Mouse (Mus musculus) mouse embryonic stem cell (cell line): ENCODE measurements around the gene Scarf1.
"Not testable (repeated sequence)": the region's sequence is repeated elsewhere in the genome, so short reads cannot be mapped to it uniquely, and the experiment has no call there.

ENCODE experiments used
- in situ Hi-C, 2 experiments: fragments of 300-500 bp; cut with MboI; formaldehyde crosslinking; loops; 1 replicate in 1 of 2; 3 replicates in 1 of 2; pipeline ENCODE4 v1.14.3; 2019 to 2020; ENCODE audit warnings: low sequenced_read_pairs in 2 of 2, low pct_unique_long_range_greater_than_20kb in 1 of 2, mixed read lengths in 1 of 2; ENCODE audit not compliant: unreplicated experiment in 1 of 2

Gene Scarf1

DNA sequence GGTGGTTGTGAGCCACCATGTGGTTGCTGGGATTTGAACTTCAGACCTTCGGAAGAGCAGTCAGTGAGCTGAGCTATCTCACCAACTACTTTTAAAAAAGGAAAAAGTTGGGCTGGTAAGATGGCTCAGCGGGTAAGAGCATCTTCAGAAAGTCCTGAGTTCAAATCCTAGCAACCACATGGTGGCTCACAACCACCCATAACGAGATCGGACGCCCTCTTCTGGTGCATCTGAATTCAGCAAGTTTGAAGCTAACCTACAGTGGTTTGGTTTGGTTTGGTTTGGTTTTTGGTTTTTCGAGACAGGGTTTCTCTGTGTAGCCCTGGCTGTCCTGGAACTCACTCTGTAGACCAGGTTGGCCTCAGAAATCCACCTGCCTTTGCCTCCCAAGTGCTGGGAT is 42.7 kb downstream of the Scarf1 start:
- in situ Hi-C loops = not testable (repeated sequence)

GRCm38 (mm10) chr11:75557142-75557541 is 43.8 kb downstream of the Scarf1 start:
- in situ Hi-C loops = no loop called here

- in situ Hi-C loops = no loop called here
Measured at GRCm38 (mm10) chr11:75558101-75558500, 44.8 kb downstream of the Scarf1 start.

DNA sequence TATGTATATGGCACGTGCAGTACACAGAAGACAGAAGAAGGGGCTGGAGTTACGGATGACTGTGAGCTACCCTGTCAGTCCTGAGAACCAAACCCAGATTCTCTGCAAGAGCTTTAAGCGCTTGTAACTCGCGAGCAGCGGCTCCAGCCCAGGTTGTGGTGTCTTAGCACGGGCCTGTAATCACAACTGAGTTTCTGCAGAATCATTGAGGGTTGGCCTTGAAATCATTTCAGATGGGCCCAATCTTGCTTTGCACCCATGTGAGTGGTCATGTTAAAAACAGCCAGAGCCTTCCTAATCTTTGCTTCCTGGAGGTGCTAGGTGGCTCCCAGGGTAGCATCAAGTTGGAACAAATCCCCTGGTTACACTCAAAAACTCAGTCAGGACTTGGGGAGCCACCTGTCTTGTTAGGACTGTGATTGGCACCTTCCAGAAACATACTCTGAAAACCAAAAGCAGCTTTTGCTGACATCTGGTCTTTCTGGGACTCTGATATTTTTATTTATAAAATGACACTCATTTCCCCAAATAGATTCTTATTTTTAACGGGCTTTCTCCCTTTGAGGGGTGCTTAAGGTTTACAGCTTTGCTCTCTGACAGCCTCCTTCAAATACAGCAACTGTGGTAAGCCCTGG is 46.6 kb downstream of the Scarf1 start:
- in situ Hi-C loops = no loop called here

DNA sequence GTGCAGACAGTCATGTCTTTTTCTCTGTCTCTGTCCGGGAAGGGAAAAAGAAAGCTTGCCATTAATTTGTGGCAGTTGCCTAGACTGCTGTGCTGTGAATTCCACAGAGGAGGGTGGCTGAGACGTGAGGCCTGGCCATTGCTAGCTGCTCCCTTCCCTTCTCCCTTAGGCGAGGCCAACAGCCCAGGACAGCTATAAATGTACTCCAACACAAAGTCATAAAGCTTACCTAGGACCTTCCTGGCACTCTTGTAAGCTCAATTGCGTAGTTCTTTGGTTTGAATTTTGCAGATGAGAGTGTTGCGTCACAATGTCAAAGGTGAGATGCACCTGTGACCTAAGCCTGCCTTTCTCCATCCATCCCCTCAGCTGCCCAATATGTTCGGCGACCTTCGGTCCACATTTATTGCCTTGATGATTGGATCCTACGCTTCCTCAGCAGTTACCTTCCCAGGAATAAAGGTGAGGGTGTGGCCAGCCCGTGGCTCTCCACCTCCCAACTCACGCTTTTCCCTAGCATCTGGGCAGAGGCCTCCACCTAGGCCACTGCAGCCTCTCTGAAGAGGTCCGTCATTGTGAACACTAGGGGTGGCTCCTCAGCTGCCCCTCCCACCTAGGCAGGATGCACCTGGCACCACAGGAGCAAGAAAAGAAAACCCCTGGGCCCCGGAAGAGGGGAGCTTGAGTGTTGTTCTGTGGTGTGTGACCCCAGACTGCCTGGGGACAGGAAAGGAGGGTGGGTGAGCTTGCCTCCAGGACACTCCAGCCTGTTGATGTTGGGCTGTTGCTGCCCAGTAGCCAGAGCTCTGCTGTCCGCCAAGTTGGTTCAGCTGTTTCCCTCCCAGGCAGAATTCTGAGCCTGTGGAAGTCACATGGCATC is 47.4 kb downstream of the Scarf1 start:
- in situ Hi-C loops = no loop called here

DNA sequence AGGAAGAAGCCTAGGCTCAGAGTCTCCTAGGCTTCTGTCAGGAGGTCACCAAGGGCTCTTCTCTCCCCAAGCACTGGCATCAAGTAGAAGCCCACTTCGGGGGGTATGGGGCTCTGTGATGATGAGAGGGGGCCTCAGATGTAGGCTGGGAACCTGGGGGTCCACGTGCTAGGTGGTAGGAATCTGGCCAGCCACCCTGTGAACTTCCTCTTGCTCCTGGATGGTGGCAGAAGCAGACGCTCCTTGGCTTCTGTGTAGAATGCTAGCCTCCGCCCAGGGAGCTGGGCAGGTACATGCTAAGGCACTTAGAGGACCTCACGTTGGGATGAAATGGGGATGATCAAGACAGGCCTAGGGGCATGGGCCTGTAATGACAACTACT is 48.1 kb downstream of the Scarf1 start:
- in situ Hi-C loops = no loop called here

DNA sequence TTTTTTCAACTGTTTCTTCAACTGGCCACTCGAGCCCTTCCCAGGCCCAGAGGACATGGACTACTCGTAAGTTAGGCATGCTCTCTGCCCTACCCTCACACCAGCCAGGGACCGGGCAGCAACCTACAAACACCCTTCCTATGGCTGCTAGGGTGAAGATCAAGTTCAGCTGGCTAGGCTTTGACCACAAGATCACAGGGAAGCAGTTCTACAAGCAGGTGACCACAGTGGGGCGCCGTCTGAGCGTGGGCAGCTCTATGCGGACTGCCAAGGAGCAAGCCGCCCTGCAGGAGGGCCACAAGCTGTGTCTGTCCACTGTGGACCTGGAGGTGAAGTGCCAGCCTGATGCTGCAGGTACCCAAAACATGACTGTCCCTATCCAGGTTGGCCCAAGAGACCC is 49.5 kb downstream of the Scarf1 start:
- in situ Hi-C loops = no loop called here

- in situ Hi-C loops = no loop called here
Measured at GRCm38 (mm10) chr11:75563851-75564548, 50.7 kb downstream of the Scarf1 start.

DNA sequence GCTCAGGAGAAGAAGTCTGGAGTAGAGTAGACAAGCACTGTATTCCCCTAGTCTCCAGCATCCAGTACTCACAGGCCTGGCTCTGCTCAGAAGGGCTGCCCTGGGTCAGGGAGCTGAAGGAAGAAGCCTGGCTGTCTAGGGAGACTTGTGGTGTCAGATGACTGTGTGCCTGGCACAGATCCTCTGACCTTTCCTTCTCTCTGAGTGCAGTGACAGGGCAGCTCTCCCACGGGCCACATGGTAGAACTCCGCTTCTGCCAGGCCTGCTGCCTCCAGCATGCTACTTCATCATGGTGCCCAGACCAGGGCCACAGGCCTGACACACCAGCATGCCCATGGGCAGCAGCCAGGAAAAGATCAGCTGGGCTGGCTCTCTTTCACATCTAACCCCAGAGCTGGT is 52.5 kb downstream of the Scarf1 start:
- in situ Hi-C loops = no loop called here

GRCm38 (mm10) chr11:75566276-75567196 is 53.2 kb downstream of the Scarf1 start:
- in situ Hi-C loops = no loop called here

DNA sequence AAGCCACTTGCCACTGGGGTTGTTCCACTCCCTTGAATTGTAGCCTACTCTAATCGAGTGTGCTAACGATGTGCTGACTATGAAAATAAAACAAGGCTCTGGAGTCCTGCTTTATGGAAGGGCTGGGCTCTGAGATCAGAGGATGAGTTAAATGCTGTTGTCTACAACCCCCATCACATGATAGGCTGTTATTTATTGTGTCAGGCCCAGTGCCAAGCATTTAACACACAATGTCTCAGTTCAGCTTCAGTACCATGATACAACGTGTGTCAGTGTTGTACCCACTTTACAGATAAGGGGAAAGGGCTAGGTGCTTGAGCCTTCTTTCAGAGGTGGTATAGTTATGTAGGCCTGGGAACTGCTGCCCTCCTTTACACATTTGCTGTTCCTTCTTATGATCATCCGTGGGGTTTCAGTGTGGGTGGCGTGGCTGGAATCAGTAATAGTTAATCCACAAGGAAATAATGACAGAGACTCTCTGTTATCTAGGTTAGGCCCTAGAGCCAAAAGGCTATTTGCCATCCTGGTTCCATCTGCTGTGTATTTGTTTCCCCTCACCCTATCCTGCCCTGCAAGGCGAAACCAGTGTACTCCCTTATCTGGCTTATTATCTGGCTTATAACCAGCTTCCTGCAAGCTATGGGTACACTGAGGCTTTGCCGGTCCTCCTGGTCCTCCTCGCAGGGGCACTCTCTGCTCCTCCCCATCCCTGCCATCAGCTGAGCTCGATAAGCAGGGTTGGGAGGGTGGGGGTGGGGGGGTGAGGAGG is 54.2 kb downstream of the Scarf1 start:
- in situ Hi-C loops = no loop called here

DNA sequence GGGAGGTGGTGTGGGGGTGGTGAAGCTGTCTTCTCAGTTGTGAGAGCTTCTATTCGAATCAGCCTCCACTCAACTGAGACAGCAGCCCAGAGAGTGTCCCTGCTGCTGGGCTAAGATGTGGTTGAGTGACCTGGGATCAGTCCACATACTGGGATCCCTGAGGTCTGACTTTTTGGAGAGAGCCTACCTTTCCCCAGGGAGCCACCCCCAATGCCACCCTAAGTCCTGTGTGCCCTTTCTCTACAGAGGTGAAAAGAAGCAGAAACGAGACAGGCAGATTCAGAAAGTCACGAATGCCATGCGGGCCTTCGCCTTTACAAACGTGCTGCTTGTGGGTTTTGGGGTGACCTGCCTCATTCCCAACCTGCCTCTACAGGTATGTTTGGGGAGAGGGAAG is 54.8 kb downstream of the Scarf1 start:
- in situ Hi-C loops = no loop called here

DNA sequence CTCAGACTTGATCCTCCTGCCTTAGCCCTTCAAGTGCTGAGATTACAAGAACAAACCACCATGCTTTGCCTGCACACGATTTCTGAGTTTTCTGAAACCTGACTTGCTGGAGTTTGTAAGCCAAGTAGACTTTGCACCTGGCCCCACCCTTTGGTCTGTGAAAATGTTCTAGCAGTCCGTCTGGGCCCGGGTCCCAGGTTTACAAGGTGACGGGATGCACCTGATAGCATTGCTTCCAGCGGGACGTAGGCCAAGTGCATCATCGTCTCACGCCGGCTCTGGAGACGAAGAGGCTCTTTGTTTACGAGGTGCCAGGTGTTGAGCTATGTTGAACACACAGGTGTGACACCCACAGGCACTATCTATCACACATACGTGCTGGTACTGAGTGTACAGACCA is 55.6 kb downstream of the Scarf1 start:
- in situ Hi-C loops = no loop called here

- in situ Hi-C loops = loop anchor here in 1 of 2 experiments (5.0 kb wide), 1 partner anchor 38 kb away; the partner anchor contains the start of gene Slc43a2
Measured at GRCm38 (mm10) chr11:75570375-75571125, 57.2 kb downstream of the Scarf1 start.

DNA sequence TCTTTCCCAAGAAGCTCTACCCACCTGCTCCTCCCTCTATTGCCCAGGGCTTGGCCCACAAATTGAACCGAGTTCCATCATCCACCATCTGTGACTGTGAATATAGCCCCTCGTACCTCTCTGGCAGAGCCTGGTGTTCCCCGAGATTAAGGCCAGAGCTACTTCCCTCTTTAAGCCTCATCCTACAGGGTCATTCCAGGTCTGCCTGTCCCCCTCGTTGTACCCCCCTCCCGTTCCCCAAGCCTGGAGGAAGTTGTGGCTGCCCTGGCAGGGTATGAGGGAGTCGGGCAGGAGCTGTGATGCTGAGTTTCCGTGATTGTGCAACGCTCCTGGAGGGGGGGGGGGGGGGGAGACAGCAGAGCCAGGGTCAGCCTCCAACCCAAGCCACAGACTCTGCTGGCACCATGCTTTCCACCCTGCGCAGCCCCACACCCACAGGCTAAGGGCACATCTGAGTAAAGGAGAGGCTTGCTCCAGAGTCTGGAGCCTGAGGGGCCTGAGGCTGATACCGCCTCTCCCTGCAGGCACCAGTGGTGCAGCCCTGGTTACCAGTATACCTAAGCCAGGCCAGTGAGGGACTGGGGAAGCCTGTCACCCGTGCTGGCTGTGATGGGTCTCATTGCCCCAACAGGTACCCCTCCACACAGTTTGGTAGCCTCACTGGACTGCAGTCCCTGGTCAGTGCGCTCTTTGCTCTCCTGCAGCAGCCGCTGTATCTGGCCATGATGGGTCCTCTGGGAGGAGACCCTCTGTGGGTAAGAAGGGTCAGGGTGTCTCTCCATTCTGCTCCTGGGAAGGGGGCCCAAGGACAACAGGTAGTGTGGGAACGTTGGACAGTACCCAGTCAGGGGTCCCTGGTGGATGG is 58.0 kb downstream of the Scarf1 start:
- in situ Hi-C loops = loop anchor here in 1 of 2 experiments (5.0 kb wide), 1 partner anchor 39 kb away; the partner anchor contains the start of gene Slc43a2

DNA sequence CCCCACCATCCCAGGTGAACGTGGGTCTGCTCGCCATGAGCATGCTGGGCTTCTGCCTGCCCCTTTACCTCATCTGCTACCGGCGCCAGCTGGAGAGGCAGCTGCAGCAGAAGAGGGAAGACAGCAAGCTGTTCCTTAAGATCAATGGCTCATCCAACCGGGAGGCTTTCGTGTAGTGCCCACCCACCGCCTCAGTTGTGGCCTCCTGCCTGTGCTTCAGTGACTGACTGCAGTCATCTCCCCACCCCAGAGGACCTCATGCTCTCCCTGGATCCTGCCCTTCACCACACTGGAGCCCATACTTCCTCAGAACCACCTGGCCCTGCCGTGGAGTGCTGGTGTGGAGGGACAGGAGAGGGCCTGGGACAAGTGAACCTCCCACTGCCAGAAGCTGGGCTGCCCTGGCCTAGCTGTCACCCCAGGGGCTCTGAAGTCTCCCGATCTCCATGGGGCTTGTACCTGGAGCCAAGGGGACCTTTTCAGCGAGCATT is 59.0 kb downstream of the Scarf1 start:
- in situ Hi-C loops = loop anchor here in 1 of 2 experiments (5.0 kb wide), 1 partner anchor 40 kb away; the partner anchor contains the start of gene Slc43a2
